Mouse (Mus musculus) pancreas, adult 10 weeks (tissue): Measurements from ENCODE around the gene Klk1b16. TPM values are rescaled to one million over a fixed set of nuclear protein-coding genes. Genes with fewer than 3 reads are reported as not detected.

Experiments used
- polyA plus RNA-seq: library from polyadenylated mRNA; stranded (reverse); fragments of 350-450 nt; fragmentation: Illumina TruSeq; extraction: RNeasy Lipid Tissue Mini Kit (QIAGEN cat#74804); gene quantifications from one replicate; pipeline ENCODE4 v1.2.3, GENCODE M21; 2015; ENCODE audit warnings: low read depth, low replicate concordance; ENCODE audit not compliant: insufficient read depth

The Klk1b16 gene
- not detected for polyA plus RNA-seq

GRCm38 (mm10) chr7:44136467-44136866, at the start of gene Klk1b16:
TSS of gene Klk1b16 (plus strand) at chr7:44136767.

DNA sequence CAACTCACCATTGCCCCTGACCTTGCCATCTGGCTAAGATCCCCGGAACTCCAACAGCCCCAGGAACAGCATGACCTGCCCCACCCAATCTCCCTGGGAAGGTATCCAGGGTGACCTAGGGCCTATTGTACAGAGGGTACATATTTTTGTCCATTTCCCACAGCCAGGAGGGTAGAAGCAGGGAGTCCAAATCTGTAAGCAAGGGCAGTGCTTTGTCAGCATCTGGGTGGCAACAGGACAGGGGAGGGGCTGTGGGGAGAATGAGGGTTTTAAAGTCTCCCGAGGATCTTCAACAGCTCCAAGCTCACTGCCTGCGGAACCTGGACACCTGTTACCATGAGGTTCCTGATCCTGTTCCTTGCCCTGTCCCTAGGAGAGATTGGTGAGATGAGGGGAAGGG, 34.5 kb upstream of the Klk1b16 start, which contains the start of gene Klk1b21:
TSS of gene Klk1b21 (plus strand) at position 301 of the 400 bp plus-strand sequence.

GRCm38 (mm10) chr7:44112373-44112772, 24.2 kb upstream of the Klk1b16 start, which contains the start of gene Klk1b22:
TSS of gene Klk1b22 (plus strand) at chr7:44112673.

DNA sequence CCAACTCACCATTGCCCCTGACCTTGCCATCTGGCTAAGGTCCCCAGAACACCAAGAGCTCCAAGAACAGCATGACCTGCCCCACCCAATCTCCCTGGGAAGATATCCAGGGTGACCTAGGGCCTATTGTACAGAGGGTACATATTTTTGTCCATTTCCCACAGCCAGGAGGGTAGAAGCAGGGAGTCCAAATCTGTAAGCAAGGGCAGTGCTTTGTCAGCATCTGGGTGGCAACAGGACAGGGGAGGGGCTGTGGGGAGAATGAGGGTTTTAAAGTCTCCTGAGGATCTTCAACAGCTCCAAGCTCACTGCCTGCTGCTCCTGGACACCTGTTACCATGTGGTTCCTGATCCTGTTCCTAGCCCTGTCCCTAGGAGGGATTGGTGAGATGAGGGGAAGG, 51.4 kb downstream of the Klk1b16 start, which contains the start of gene Klk1b24:
TSS of gene Klk1b24 (plus strand) at position 301 of the 400 bp plus-strand sequence.

Other genes starting within 250 kb of the Klk1b16 start
- not detected for gene Klk15, start 203.0 kb upstream of the Klk1b16 start, polyA plus RNA-seq
- 4.6 TPM for gene Klk1b8, start 186.1 kb upstream of the Klk1b16 start, polyA plus RNA-seq
- gene Klk1b1, start 170.0 kb upstream of the Klk1b16 start, polyA plus RNA-seq: not detected
- not detected for gene Klk1b9, start 160.7 kb upstream of the Klk1b16 start, polyA plus RNA-seq
- 4.9 TPM for gene Klk1b11, start 140.9 kb upstream of the Klk1b16 start, polyA plus RNA-seq
- 1.6 TPM for gene Klk1b26, start 124.6 kb upstream of the Klk1b16 start, polyA plus RNA-seq
- gene Klk1b27, start 84.5 kb upstream of the Klk1b16 start, polyA plus RNA-seq: 1.0 TPM
- not detected for gene Klk1b21, start 34.4 kb upstream of the Klk1b16 start, polyA plus RNA-seq
- gene Klk1b22, start 24.1 kb upstream of the Klk1b16 start, polyA plus RNA-seq: not detected
- gene Klk1b24, start 51.5 kb downstream of the Klk1b16 start, polyA plus RNA-seq: 8.0 TPM
- gene Klk1b3, start 61.4 kb downstream of the Klk1b16 start, polyA plus RNA-seq: 12.3 TPM
- gene Klk1b4, start 70.7 kb downstream of the Klk1b16 start, polyA plus RNA-seq: 12.1 TPM
- gene Klk1b5, start 79.2 kb downstream of the Klk1b16 start, polyA plus RNA-seq: 50.2 TPM
- 6,154 TPM for gene Klk1, start 88.6 kb downstream of the Klk1b16 start, polyA plus RNA-seq
- gene Gm36864, start 99.4 kb downstream of the Klk1b16 start, polyA plus RNA-seq: not detected
- 0.65 TPM for gene 1700028J19Rik, start 109.9 kb downstream of the Klk1b16 start, polyA plus RNA-seq
- gene 2410002F23Rik, start 110.0 kb downstream of the Klk1b16 start, polyA plus RNA-seq: 32.6 TPM
- not detected for gene Acp4, start 120.6 kb downstream of the Klk1b16 start, polyA plus RNA-seq
- gene Gm15517, start 124.7 kb downstream of the Klk1b16 start, polyA plus RNA-seq: not detected
- gene Clec11a, start 170.1 kb downstream of the Klk1b16 start, polyA plus RNA-seq: 2.9 TPM
- gene Shank1, start 173.5 kb downstream of the Klk1b16 start, polyA plus RNA-seq: 9.9 TPM
- gene Syt3, start 247.3 kb downstream of the Klk1b16 start, polyA plus RNA-seq: 4.6 TPM
- gene 1700008O03Rik, start 249.1 kb downstream of the Klk1b16 start, polyA plus RNA-seq: not detected